Mouse (Mus musculus) CH12.LX (cell line): ENCODE results near the gene Ankle1. TPM values are rescaled to one million over a fixed set of nuclear protein-coding genes. Genes with fewer than 3 reads are reported as not detected.
A peak's percentile ranks its signal among the peaks of the same experiment; 100 is the strongest.

Experiments used
- DNase-seq: peaks from one replicate; pipeline ENCODE4 v3.0.0-alpha.2; 2013; ENCODE audit errors: extremely low read depth
- H3K27ac ChIP-seq: 2 replicates; pipeline ENCODE4 v1.5.1; 2012; ENCODE audit warnings: low read depth, mild to moderate bottlenecking, control low read depth, moderate library complexity; ENCODE audit not compliant: insufficient read depth
- H3K27me3 ChIP-seq: replicated peaks from 2 replicates; pipeline ENCODE3; 2012; ENCODE audit warnings: inconsistent platforms
- H3K36me3 ChIP-seq, 2 experiments: replicated peaks in 1 of 2; 2 replicates each; pipeline versions ENCODE3 to v1.6.1; 2012; ENCODE audit warnings: inconsistent platforms in 1 of 2, low read length in 1 of 2, mild to moderate bottlenecking in 1 of 2, mixed read lengths in 1 of 2, moderate library complexity in 1 of 2; ENCODE audit not compliant: control insufficient read depth in 1 of 2, insufficient read depth in 1 of 2
- H3K4me1 ChIP-seq, 2 experiments: 2 replicates each; pipeline ENCODE4 v1.6.1; 2012; ENCODE audit warnings: inconsistent platforms in 1 of 2, moderate library complexity in 1 of 2; ENCODE audit not compliant: insufficient read depth in 2 of 2, control insufficient read depth in 1 of 2
- H3K4me2 ChIP-seq: 2 replicates; pipeline ENCODE4 v1.6.1; 2012; ENCODE audit warnings: low read depth, mild to moderate bottlenecking, control low read depth; ENCODE audit not compliant: poor library complexity, insufficient read depth, severe bottlenecking
- H3K4me3 ChIP-seq, 3 experiments: fragments of 150-350 bp in 1 of 3; sonication (generic) in 1 of 3; replicated peaks in 1 of 3; 2 replicates each; pipeline versions ENCODE3 to v1.5.1; 2011 to 2012; ENCODE audit warnings: low read depth in 2 of 3, low read length in 2 of 3, mild to moderate bottlenecking in 2 of 3, moderate library complexity in 2 of 3, control low read depth in 1 of 3, improper control_type of control experiment in 1 of 3, inconsistent platforms in 1 of 3, mixed read lengths in 1 of 3; ENCODE audit not compliant: poor library complexity in 1 of 3
- H3K79me2 ChIP-seq: replicated peaks from 2 replicates; pipeline ENCODE4 v1.6.1; 2012; ENCODE audit warnings: mild to moderate bottlenecking, moderate library complexity; ENCODE audit not compliant: control insufficient read depth, poor library complexity, insufficient read depth, severe bottlenecking; ENCODE audit errors: extremely low read depth
- H3K9ac ChIP-seq: 2 replicates; pipeline ENCODE4 v1.6.1; 2012; ENCODE audit warnings: low read depth, mild to moderate bottlenecking, control low read depth, moderate library complexity; ENCODE audit not compliant: insufficient read depth
- H3K9me3 ChIP-seq: replicated peaks from 2 replicates; pipeline ENCODE3; 2012; ENCODE audit warnings: low read length, inconsistent platforms, mixed read lengths
- BHLHE40 ChIP-seq: IDR thresholded peaks from 2 replicates; pipeline ENCODE4 v1.6.1; 2011; ENCODE audit warnings: mild to moderate bottlenecking, low read depth, low read length, improper control_type of control experiment
- CHD1 ChIP-seq: IDR thresholded peaks from 2 replicates; pipeline ENCODE4 v1.6.1; 2012; ENCODE audit warnings: low read depth, low read length, improper control_type of control experiment, inconsistent platforms
- CTCF ChIP-seq, 2 experiments: IDR thresholded peaks in 1 of 2; conservative IDR thresholded peaks in 1 of 2; 2 replicates each; pipeline ENCODE4 v1.5.1; 2011 to 2012; ENCODE audit warnings: low read depth in 2 of 2, low read length in 2 of 2, improper control_type of control experiment in 1 of 2, inconsistent platforms in 1 of 2, mild to moderate bottlenecking in 1 of 2, moderate library complexity in 1 of 2
- E2F4 ChIP-seq: IDR thresholded peaks from 2 replicates; pipeline ENCODE4 v1.6.1; 2011; ENCODE audit warnings: low read depth, low read length, improper control_type of control experiment; ENCODE audit not compliant: insufficient replicate concordance
- HCFC1 ChIP-seq: IDR thresholded peaks from 2 replicates; pipeline ENCODE4 v1.6.1; 2012; ENCODE audit warnings: low read depth, mild to moderate bottlenecking, inconsistent platforms, low read length, improper control_type of control experiment
- JUN ChIP-seq: IDR thresholded peaks from 2 replicates; pipeline ENCODE4 v1.6.1; 2011; ENCODE audit warnings: low read depth, mild to moderate bottlenecking, low read length, improper control_type of control experiment, moderate library complexity; ENCODE audit not compliant: insufficient read depth
- MYC ChIP-seq: IDR thresholded peaks from 2 replicates; pipeline ENCODE4 v1.6.1; 2011; ENCODE audit warnings: low read depth, mild to moderate bottlenecking, improper control_type of control experiment, low read length
- POLR2A ChIP-seq: IDR thresholded peaks from 2 replicates; pipeline ENCODE4 v1.6.1; 2011; ENCODE audit warnings: low read depth, mild to moderate bottlenecking, improper control_type of control experiment, low read length
- RAD21 ChIP-seq: IDR thresholded peaks from 2 replicates; pipeline ENCODE4 v1.6.1; 2011; ENCODE audit warnings: low read depth, mild to moderate bottlenecking, low read length, improper control_type of control experiment, moderate library complexity
- UBTF ChIP-seq: IDR thresholded peaks from 2 replicates; pipeline ENCODE4 v1.6.1; 2012; ENCODE audit warnings: low read depth, mild to moderate bottlenecking, inconsistent platforms, low read length, improper control_type of control experiment, moderate library complexity
- ZKSCAN1 ChIP-seq: IDR thresholded peaks from 2 replicates; pipeline ENCODE4 v1.6.1; 2012; ENCODE audit warnings: low read depth, inconsistent platforms, low read length, improper control_type of control experiment, borderline replicate concordance
- dilution Hi-C: fragments of 300-500 bp; cut with MboI; formaldehyde crosslinking; loops from 2 replicates; pipeline ENCODE4 v1.14.3; 2020; ENCODE audit warnings: low sequenced_read_pairs; ENCODE audit not compliant: extremely low pct_unique_long_range_greater_than_20kb, extremely low pct_ligation_motif_present
- in situ Hi-C: fragments of 300-500 bp; cut with MboI; formaldehyde crosslinking; loops from 3 replicates; pipeline ENCODE4 v1.14.3; 2019; ENCODE audit warnings: low sequenced_read_pairs, low pct_ligation_motif_present, low pct_unique_long_range_greater_than_20kb, mixed read lengths
- polyA plus RNA-seq: library from polyadenylated mRNA; unstranded; fragments of >175 nt; gene quantifications from 2 replicates; pipeline ENCODE4 v1.2.1, GENCODE M21; 2012; ENCODE audit warnings: low read depth; ENCODE audit not compliant: insufficient read length
- total RNA-seq, 2 experiments: library from RNA; depleted of rRNA; stranded (reverse); fragments of 300-350 nt in 1 of 2; fragments of >200 nt in 1 of 2; gene quantifications; 2 replicates each; pipeline ENCODE4 v1.2.3; 2012 to 2014

Ankle1 gene
- total and polyA plus RNA-seq, 3 experiments, result 9.4 to 17.9 (median 17.4) TPM

DNA sequence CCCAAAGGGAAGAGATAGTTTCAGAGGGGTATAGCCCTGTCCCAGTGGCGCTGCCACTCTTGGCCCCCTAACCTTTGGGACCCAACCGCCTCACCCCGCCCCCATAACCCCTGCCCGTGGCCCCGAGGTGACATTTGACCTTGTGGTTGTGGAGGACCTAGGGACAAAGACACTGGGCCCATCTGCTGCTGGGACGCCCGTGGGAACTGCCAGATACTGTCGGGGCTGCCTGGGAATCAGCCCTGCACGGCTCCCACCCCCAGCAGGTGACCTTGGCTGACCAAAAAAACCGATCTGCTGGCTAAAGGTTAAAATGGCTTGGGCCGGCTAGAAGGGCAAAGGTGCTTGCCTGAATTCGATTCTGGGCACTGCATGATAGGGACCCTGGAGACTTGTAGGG is 22.4 kb upstream of the Ankle1 start:
- no peaks in the 10 kb centered on the region for H3K27me3 ChIP-seq
- no peaks in the 10 kb centered on the region for H3K79me2 ChIP-seq
- H3K27ac ChIP-seq, result no peak overlapping the region
- H3K36me3 ChIP-seq, result peaks cover 0 to 3% of the 10 kb centered on the region in 2 experiments
- H3K9ac ChIP-seq, result no peak overlapping the region
- no peak for TF ChIP-seq RAD21
- H3K4me2 ChIP-seq, result no peak overlapping the region
- peaks cover 15 to 45% of the 10 kb centered on the region in 2 experiments for H3K4me1 ChIP-seq
- dilution Hi-C loops, result no loop called here
- no peak for DNase-seq
- in situ Hi-C loops, result no loop called here
- no peak overlapping the region for H3K4me3 ChIP-seq
- H3K9me3 ChIP-seq, result no peaks in the 10 kb centered on the region

DNA sequence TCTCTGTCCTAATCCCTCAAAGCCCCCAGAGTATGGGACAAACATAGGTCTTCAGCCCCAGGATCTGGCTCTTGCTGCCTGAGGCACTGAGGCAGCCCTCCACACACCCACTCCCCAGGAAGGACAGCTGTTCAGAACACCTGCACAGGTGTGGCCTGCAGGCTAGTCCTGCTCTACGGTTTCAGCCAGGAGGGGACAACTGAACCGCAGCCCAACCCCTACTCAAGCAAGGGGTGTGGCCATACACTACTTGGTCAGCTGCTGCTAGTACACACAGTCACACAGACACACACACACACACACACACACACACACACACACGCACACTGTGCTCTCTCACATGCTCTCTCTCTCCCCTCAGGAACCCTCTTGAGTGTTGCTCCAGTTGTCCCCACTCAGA is 21.9 kb upstream of the Ankle1 start:
- Histone ChIP-seq H3K79me2 (no peaks in the 10 kb centered on the region), H3K27ac (no peak overlapping the region), H3K36me3 (no peaks in the 10 kb centered on the region), H3K4me3 (no peak overlapping the region), H3K4me2 (no peak overlapping the region), H3K9me3 (no peaks in the 10 kb centered on the region), H3K27me3 (no peaks in the 10 kb centered on the region), H3K4me1 (peaks cover 15 to 41% of the 10 kb centered on the region in 2 experiments), H3K9ac (no peak overlapping the region)
- TF ChIP-seq BHLHE40 (no peak), MYC (no peak), ZKSCAN1 (no peak), UBTF (no peak)
- DNase-seq, result no peak
- dilution Hi-C loops, result no loop called here
- in situ Hi-C loops, result no loop called here

DNA sequence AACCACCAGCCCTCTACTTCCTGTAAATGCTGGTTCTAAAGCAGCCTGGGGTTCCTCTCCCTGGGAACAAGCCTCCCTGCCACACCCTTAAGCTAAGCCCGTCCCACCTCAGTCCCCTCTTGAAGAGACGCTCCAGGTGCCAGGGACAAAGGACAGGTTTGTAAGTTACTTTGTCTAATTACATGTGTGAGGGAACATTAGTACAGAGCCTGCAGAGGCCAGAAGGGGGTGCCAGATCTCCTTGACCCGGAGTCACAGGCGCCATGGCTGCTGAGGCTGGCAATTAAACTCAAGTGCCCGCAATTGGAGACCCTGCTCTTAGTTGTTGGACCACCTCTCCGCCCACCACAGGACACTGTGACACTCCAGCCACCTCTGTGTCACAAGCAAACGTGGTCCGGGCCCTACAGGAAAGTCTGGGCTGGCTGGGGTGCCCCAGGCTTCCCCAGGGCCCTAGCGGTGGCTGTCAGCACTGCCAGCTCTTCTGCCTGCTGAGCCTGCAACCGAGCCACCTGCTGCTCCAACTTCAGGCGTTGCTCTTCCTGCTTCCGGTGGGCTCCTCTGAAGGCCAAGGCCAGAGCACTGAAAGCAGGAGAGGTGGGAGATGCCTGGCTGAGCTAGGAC is 20.5 kb upstream of the Ankle1 start:
- Histone ChIP-seq H3K9ac (no peak overlapping the region), H3K9me3 (no peaks in the 10 kb centered on the region), H3K4me3 (no peak overlapping the region), H3K79me2 (no peaks in the 10 kb centered on the region), H3K27ac (no peak overlapping the region), H3K4me1 (peaks cover 5 to 26% of the 10 kb centered on the region in 2 experiments), H3K27me3 (no peaks in the 10 kb centered on the region), H3K4me2 (no peak overlapping the region), H3K36me3 (no peaks in the 10 kb centered on the region)
- TF ChIP-seq HCFC1, result no peak
- peak in 1 of 2 experiments; percentile 44; a peak in 2 of 4 replicates for TF ChIP-seq CTCF (conservative IDR thresholded peaks at IDR 0.05 in 1 of 2, IDR thresholded peaks at IDR 0.05 in 1 of 2; ENCODE audit: low read depth in 2 of 2, low read length in 2 of 2)
- no peak for TF ChIP-seq POLR2A
- TF ChIP-seq E2F4, result no peak
- TF ChIP-seq JUN, result no peak
- peak; percentile 18 for TF ChIP-seq RAD21
- TF ChIP-seq CHD1, result no peak
- dilution Hi-C loops, result no loop called here
- in situ Hi-C loops, result no loop called here
- no peak for DNase-seq
